Mouse (Mus musculus): ENCODE measurements around the gene Taar8a. TPM values are rescaled to one million over a fixed set of nuclear protein-coding genes. Genes with fewer than 3 reads are reported as not detected.
"Not testable (repeated sequence)": the region's sequence is repeated elsewhere in the genome, so short reads cannot be mapped to it uniquely, and the experiment has no call there.

Taar8a gene
- polyA plus RNA-seq (2015; fragmentation: Nextera tagmentation; extraction: Ambion mirVana), result not detected in 2 replicates

GRCm38 (mm10) chr10:24076200-24076599 lies at the start of gene Taar8a:
Taar8a (plus strand) TSS chr10:24076500.
- not testable (repeated sequence) for H3K9ac ChIP-seq (ENCODE audit: low read length); DNase-seq (ENCODE audit: low spot score)

GRCm38 (mm10) chr10:24026922-24027321 lies 49.4 kb upstream of the Taar8a start, which contains the start of gene Taar7d:
Taar7d (plus strand) TSS chr10:24027222.
- TF ChIP-seq CTCF (IDR thresholded peaks at IDR 0.05; ENCODE audit: low read depth) (no peak), EP300 (optimal IDR thresholded peaks at IDR 0.05) (no peak)
- Histone ChIP-seq H3K36me3 (ENCODE audit: control insufficient read depth, insufficient read depth, low read length) (no peaks in the 10 kb centered on the region), H3K9ac (ENCODE audit: low read length) (no peak within 1 kb of the TSS), H3K4me1 (replicated peaks; ENCODE audit: control insufficient read depth, insufficient read depth) (no peaks in the 10 kb centered on the region), H3K4me3 (ENCODE audit: low read depth, low read length) (no peak within 1 kb of the TSS), H3K9me3 (ENCODE audit: control insufficient read depth, low read length) (no peaks in the 10 kb centered on the region), H3K27ac (replicated peaks) (no peak within 1 kb of the TSS), H3K4me2 (replicated peaks; ENCODE audit: low read depth) (no peak within 1 kb of the TSS), H3K27me3 (ENCODE audit: control insufficient read depth, insufficient read depth, low read length) (no peaks in the 10 kb centered on the region)
- DNase-seq (ENCODE audit: low spot score) (no peak), ATAC-seq (ENCODE audit: low FRiP score, low TSS enrichment) (no peak)

More at GRCm38 (mm10) chr10:24076200-24076599, at the start of gene Taar8a:
- not testable (repeated sequence) for H3K4me1 ChIP-seq (replicated peaks; ENCODE audit: control insufficient read depth, insufficient read depth); H3K4me3 ChIP-seq (ENCODE audit: low read depth, low read length); H3K9me3 ChIP-seq (ENCODE audit: control insufficient read depth, low read length); H3K27ac ChIP-seq (replicated peaks); H3K4me2 ChIP-seq (replicated peaks; ENCODE audit: low read depth); H3K27me3 ChIP-seq (ENCODE audit: control insufficient read depth, insufficient read depth, low read length); ATAC-seq (ENCODE audit: low FRiP score, low TSS enrichment); H3K36me3 ChIP-seq (ENCODE audit: control insufficient read depth, insufficient read depth, low read length)
- WGBS, result 88% methylated on average over 2 of the region's 4 CpGs

- ATAC-seq (ENCODE audit: low FRiP score, low TSS enrichment), result no peak
- H3K36me3 ChIP-seq (ENCODE audit: control insufficient read depth, insufficient read depth, low read length), result no peaks in the 10 kb centered on the region
- no peaks in the 10 kb centered on the region for H3K4me1 ChIP-seq (replicated peaks; ENCODE audit: control insufficient read depth, insufficient read depth)
- no peak overlapping the region for H3K4me3 ChIP-seq (ENCODE audit: low read depth, low read length)
- no peak overlapping the region for H3K4me2 ChIP-seq (replicated peaks; ENCODE audit: low read depth)
- H3K27me3 ChIP-seq (ENCODE audit: control insufficient read depth, insufficient read depth, low read length), result no peaks in the 10 kb centered on the region
- DNase-seq (ENCODE audit: low spot score), result no peak
- H3K27ac ChIP-seq (replicated peaks), result no peak overlapping the region
- H3K9me3 ChIP-seq (ENCODE audit: control insufficient read depth, low read length), result no peaks in the 10 kb centered on the region
- no peak overlapping the region for H3K9ac ChIP-seq (ENCODE audit: low read length)
- no peak for TF ChIP-seq EP300 (optimal IDR thresholded peaks at IDR 0.05)
- TF ChIP-seq CTCF (IDR thresholded peaks at IDR 0.05; ENCODE audit: low read depth), result no peak
These were observed 45.0 kb upstream of the Taar8a start for GRCm38 (mm10) chr10:24031347-24031746.

- 91% methylated on average over 2 of the region's 2 CpGs for whole genome bisulfite sequencing
- H3K9me3 ChIP-seq (ENCODE audit: control insufficient read depth, low read length), result no peaks in the 10 kb centered on the region
- ATAC-seq (ENCODE audit: low FRiP score, low TSS enrichment), result no peak
These were observed 39.0 kb upstream of the Taar8a start, which contains the start of gene Taar7e for GRCm38 (mm10) chr10:24037314-24037713. Taar7e (plus strand) TSS chr10:24037614.

DNA sequence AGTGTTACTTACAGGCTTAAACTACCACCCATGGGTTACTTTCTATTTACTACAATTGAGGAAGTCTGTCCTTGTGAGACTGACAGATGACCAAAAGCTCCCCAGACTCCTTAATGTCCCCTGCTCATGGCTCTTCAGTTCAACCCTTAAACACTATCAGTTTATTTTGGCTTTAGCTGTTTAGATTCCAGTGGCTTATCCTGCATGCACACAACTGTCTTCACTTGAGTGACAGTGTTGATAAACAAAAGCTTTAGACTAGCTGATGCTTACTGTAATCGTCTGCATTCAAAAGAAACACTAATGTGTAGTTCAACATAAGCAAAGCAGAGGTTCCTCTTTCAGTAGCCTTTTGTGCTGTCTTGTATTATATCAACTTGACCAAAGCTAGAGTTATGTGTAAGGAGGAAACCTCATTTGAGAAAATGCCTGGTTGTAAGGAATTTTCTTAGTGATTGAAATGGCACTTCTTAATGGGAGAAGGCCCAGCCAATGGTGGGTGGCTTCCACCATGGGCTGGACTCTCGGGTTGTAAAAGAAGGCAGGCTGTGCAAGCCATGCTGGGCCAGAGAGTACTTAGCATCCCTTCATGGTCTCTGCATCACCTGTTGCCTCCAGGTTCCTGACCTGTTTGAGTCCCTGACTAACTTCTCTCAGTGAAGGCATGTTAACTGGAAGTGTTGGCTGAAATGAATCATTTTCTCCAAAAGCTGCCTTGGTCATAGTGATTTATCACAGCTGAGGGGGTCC lies 36.0 kb upstream of the Taar8a start:
- WGBS, result 46% methylated on average over 2 of the region's 2 CpGs
- H3K36me3 ChIP-seq (ENCODE audit: control insufficient read depth, insufficient read depth, low read length), result no peaks in the 10 kb centered on the region
- H3K9ac ChIP-seq (ENCODE audit: low read length), result no peak overlapping the region
- H3K4me1 ChIP-seq (replicated peaks; ENCODE audit: control insufficient read depth, insufficient read depth), result no peaks in the 10 kb centered on the region
- no peaks in the 10 kb centered on the region for H3K9me3 ChIP-seq (ENCODE audit: control insufficient read depth, low read length)
- DNase-seq (ENCODE audit: low spot score) (no peak), ATAC-seq (ENCODE audit: low FRiP score, low TSS enrichment) (no peak)
- H3K27ac ChIP-seq (replicated peaks), result no peak overlapping the region
- H3K4me3 ChIP-seq (ENCODE audit: low read depth, low read length), result no peak overlapping the region
- H3K4me2 ChIP-seq (replicated peaks; ENCODE audit: low read depth), result no peak overlapping the region
- H3K27me3 ChIP-seq (ENCODE audit: control insufficient read depth, insufficient read depth, low read length), result no peaks in the 10 kb centered on the region
- TF ChIP-seq EP300 (optimal IDR thresholded peaks at IDR 0.05) (no peak), CTCF (IDR thresholded peaks at IDR 0.05; ENCODE audit: low read depth) (no peak)

More at GRCm38 (mm10) chr10:24037314-24037713, 39.0 kb upstream of the Taar8a start, which contains the start of gene Taar7e:
- no peak within 1 kb of the TSS for H3K27ac ChIP-seq (replicated peaks)
- H3K4me3 ChIP-seq (ENCODE audit: low read depth, low read length), result no peak within 1 kb of the TSS
- H3K36me3 ChIP-seq (ENCODE audit: control insufficient read depth, insufficient read depth, low read length), result no peaks in the 10 kb centered on the region
- DNase-seq (ENCODE audit: low spot score), result no peak
- H3K4me1 ChIP-seq (replicated peaks; ENCODE audit: control insufficient read depth, insufficient read depth), result no peaks in the 10 kb centered on the region
- no peak within 1 kb of the TSS for H3K9ac ChIP-seq (ENCODE audit: low read length)
- TF ChIP-seq EP300 (optimal IDR thresholded peaks at IDR 0.05) (no peak), CTCF (IDR thresholded peaks at IDR 0.05; ENCODE audit: low read depth) (no peak)
- no peak within 1 kb of the TSS for H3K4me2 ChIP-seq (replicated peaks; ENCODE audit: low read depth)
- no peaks in the 10 kb centered on the region for H3K27me3 ChIP-seq (ENCODE audit: control insufficient read depth, insufficient read depth, low read length)

DNA sequence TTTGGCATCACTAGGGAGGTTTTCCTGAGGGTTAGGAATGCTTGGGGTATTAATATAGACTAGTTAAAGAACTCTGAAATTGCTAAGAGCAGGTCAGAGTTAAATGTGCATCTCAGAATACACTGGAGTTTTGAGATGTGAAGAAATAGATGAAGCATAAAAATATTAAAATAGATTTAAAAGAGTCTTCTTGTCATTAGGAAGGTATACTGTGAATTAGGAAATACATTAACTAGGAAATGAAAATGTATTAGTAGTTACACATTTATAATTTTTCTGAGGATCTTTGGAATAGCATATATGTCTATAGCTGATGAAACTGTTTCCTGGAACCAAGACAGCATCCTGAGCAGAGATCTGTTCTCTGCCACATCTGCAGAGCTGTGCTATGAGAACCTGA lies 27.1 kb upstream of the Taar8a start, which contains the start of gene Taar7f:
TSS of gene Taar7f (plus strand) at position 301 of the 400 bp plus-strand sequence.
- ATAC-seq (ENCODE audit: low FRiP score, low TSS enrichment), result no peak
- Histone ChIP-seq H3K27me3 (ENCODE audit: control insufficient read depth, insufficient read depth, low read length) (no peaks in the 10 kb centered on the region), H3K4me3 (ENCODE audit: low read depth, low read length) (no peak within 1 kb of the TSS), H3K9ac (ENCODE audit: low read length) (no peak within 1 kb of the TSS), H3K9me3 (ENCODE audit: control insufficient read depth, low read length) (no peaks in the 10 kb centered on the region), H3K4me2 (replicated peaks; ENCODE audit: low read depth) (no peak within 1 kb of the TSS), H3K27ac (replicated peaks) (no peak within 1 kb of the TSS), H3K4me1 (replicated peaks; ENCODE audit: control insufficient read depth, insufficient read depth) (no peaks in the 10 kb centered on the region), H3K36me3 (ENCODE audit: control insufficient read depth, insufficient read depth, low read length) (no peaks in the 10 kb centered on the region)
- no peak for TF ChIP-seq CTCF (IDR thresholded peaks at IDR 0.05; ENCODE audit: low read depth)
- no peak for TF ChIP-seq EP300 (optimal IDR thresholded peaks at IDR 0.05)
- DNase-seq (ENCODE audit: low spot score), result no peak
